Mouse (Mus musculus) gastrocnemius, adult 8-10 months (tissue): ENCODE data around the gene Gcn1l1. TPM values are rescaled to one million over a fixed set of nuclear protein-coding genes. Genes with fewer than 3 reads are reported as not detected.
A peak's percentile ranks its signal among the peaks of the same experiment; 100 is the strongest.

Experiments
- DNase-seq, 2 experiments: peaks; one replicate each; pipeline ENCODE4 v3.0.0; 2022; ENCODE audit warnings: low spot score in 2 of 2
- total RNA-seq, 4 experiments: library from RNA; stranded (reverse); gene quantifications; 2 replicates each; pipeline ENCODE4 v1.2.4; 2022

Gcn1l1 gene
- total RNA-seq, 4 experiments from 2014 or later, result 28.1 to 31.2 (median 30.6) TPM

- DNase-seq, result peak in 1 of 2 experiments; percentile 46
Measured at GRCm38 (mm10) chr5:115534856-115535255, 30.2 kb upstream of the Gcn1l1 start.

GRCm38 (mm10) chr5:115535635-115536034 lies 29.4 kb upstream of the Gcn1l1 start:
- DNase-seq, result peak in 1 of 2 experiments; percentile 53

- DNase-seq, result no peak
Measured at GRCm38 (mm10) chr5:115538017-115538692, 26.9 kb upstream of the Gcn1l1 start.

- peak; percentile 90 to 91 for DNase-seq
Measured at GRCm38 (mm10) chr5:115538693-115539043, 26.4 kb upstream of the Gcn1l1 start.

GRCm38 (mm10) chr5:115542635-115543384 lies 22.2 kb upstream of the Gcn1l1 start:
- no peak for DNase-seq

GRCm38 (mm10) chr5:115543509-115544253 lies 21.4 kb upstream of the Gcn1l1 start:
- DNase-seq, result peak in 1 of 2 experiments; percentile 67

- no peak for DNase-seq
Measured at GRCm38 (mm10) chr5:115544655-115545185, 20.3 kb upstream of the Gcn1l1 start.

GRCm38 (mm10) chr5:115545636-115546035 lies 19.4 kb upstream of the Gcn1l1 start:
- DNase-seq, result no peak

GRCm38 (mm10) chr5:115546536-115546935 lies 18.5 kb upstream of the Gcn1l1 start:
- DNase-seq, result no peak

- no peak for DNase-seq
Measured at GRCm38 (mm10) chr5:115547014-115547413, 18.0 kb upstream of the Gcn1l1 start.

GRCm38 (mm10) chr5:115547421-115547820 lies 17.6 kb upstream of the Gcn1l1 start:
- DNase-seq, result peak; percentile 28 to 52

GRCm38 (mm10) chr5:115548501-115549285 lies 16.4 kb upstream of the Gcn1l1 start:
- DNase-seq, result no peak

- no peak for DNase-seq
Measured at GRCm38 (mm10) chr5:115550482-115551005, 14.5 kb upstream of the Gcn1l1 start.

- no peak for DNase-seq
Measured at GRCm38 (mm10) chr5:115551386-115551785, 13.7 kb upstream of the Gcn1l1 start.

GRCm38 (mm10) chr5:115551799-115552198 lies 13.3 kb upstream of the Gcn1l1 start:
- no peak for DNase-seq

- no peak for DNase-seq
Measured at GRCm38 (mm10) chr5:115553801-115554420, 11.1 kb upstream of the Gcn1l1 start.

GRCm38 (mm10) chr5:115554536-115555291 lies 10.3 kb upstream of the Gcn1l1 start:
- no peak for DNase-seq

GRCm38 (mm10) chr5:115556217-115556616 lies 8.8 kb upstream of the Gcn1l1 start:
- DNase-seq, result peak in 1 of 2 experiments; percentile 49

- no peak for DNase-seq
Measured at GRCm38 (mm10) chr5:115558182-115558794, 6.8 kb upstream of the Gcn1l1 start.
